Mouse (Mus musculus): ENCODE results near the gene Ppp1r9b. TPM values are rescaled to one million over a fixed set of nuclear protein-coding genes. Genes with fewer than 3 reads are reported as not detected.

Ppp1r9b gene
- polyA plus RNA-seq, 1 experiment from 2014 or later, result 14.4 TPM

GRCm38 (mm10) chr11:94985140-94985539, 5.7 kb upstream of the Ppp1r9b start:
- DNase-seq (ENCODE audit: low spot score) (peak; percentile 38), ATAC-seq (ENCODE audit: insufficient number of reproducible peaks, low FRiP score, low TSS enrichment, low read depth) (no peak)
- no peak overlapping the region for H3K9ac ChIP-seq (ENCODE audit: low read length)
- no peaks in the 10 kb centered on the region for H3K36me3 ChIP-seq (ENCODE audit: control insufficient read depth, insufficient read depth, low read length)
- H3K27ac ChIP-seq (replicated peaks; ENCODE audit: low read depth, low read length), result no peak overlapping the region
- WGBS, result 49% methylated on average over 1 of the region's 1 CpGs
- H3K9me3 ChIP-seq (ENCODE audit: control insufficient read depth, low read length), result no peaks in the 10 kb centered on the region
- no peak overlapping the region for H3K4me3 ChIP-seq (ENCODE audit: low read depth, low read length)
- H3K4me2 ChIP-seq (ENCODE audit: low read depth, severe bottlenecking), result no peak overlapping the region
- no peaks in the 10 kb centered on the region for H3K27me3 ChIP-seq (ENCODE audit: control insufficient read depth, insufficient read depth, low read length)
- peaks cover 14% of the 10 kb centered on the region for H3K4me1 ChIP-seq (ENCODE audit: control insufficient read depth, insufficient read depth, low read length)

GRCm38 (mm10) chr11:94985822-94986221, 5.0 kb upstream of the Ppp1r9b start:
- ATAC-seq (ENCODE audit: insufficient number of reproducible peaks, low FRiP score, low TSS enrichment, low read depth) (no peak), DNase-seq (ENCODE audit: low spot score) (no peak)
- Histone ChIP-seq H3K27ac (replicated peaks; ENCODE audit: low read depth, low read length) (no peak overlapping the region), H3K36me3 (ENCODE audit: control insufficient read depth, insufficient read depth, low read length) (no peaks in the 10 kb centered on the region), H3K27me3 (ENCODE audit: control insufficient read depth, insufficient read depth, low read length) (no peaks in the 10 kb centered on the region), H3K9me3 (ENCODE audit: control insufficient read depth, low read length) (no peaks in the 10 kb centered on the region), H3K4me3 (ENCODE audit: low read depth, low read length) (no peak overlapping the region), H3K4me2 (ENCODE audit: low read depth, severe bottlenecking) (no peak overlapping the region), H3K4me1 (ENCODE audit: control insufficient read depth, insufficient read depth, low read length) (peaks cover 20% of the 10 kb centered on the region), H3K9ac (ENCODE audit: low read length) (no peak overlapping the region)
- WGBS, result 79% methylated on average over 5 of the region's 5 CpGs

- Histone ChIP-seq H3K4me2 (ENCODE audit: low read depth, severe bottlenecking) (no peak overlapping the region), H3K4me1 (ENCODE audit: control insufficient read depth, insufficient read depth, low read length) (peaks cover 20% of the 10 kb centered on the region), H3K4me3 (ENCODE audit: low read depth, low read length) (no peak overlapping the region), H3K27me3 (ENCODE audit: control insufficient read depth, insufficient read depth, low read length) (no peaks in the 10 kb centered on the region), H3K9me3 (ENCODE audit: control insufficient read depth, low read length) (no peaks in the 10 kb centered on the region), H3K36me3 (ENCODE audit: control insufficient read depth, insufficient read depth, low read length) (no peaks in the 10 kb centered on the region), H3K27ac (replicated peaks; ENCODE audit: low read depth, low read length) (no peak overlapping the region), H3K9ac (ENCODE audit: low read length) (no peak overlapping the region)
- no peak for ATAC-seq (ENCODE audit: insufficient number of reproducible peaks, low FRiP score, low TSS enrichment, low read depth)
- 77% methylated on average over 2 of the region's 2 CpGs for WGBS
- DNase-seq (ENCODE audit: low spot score), result no peak
These were observed 4.4 kb upstream of the Ppp1r9b start for GRCm38 (mm10) chr11:94986435-94986834.

GRCm38 (mm10) chr11:94987341-94987740, 3.5 kb upstream of the Ppp1r9b start:
- no peak overlapping the region for H3K9ac ChIP-seq (ENCODE audit: low read length)
- H3K4me3 ChIP-seq (ENCODE audit: low read depth, low read length), result no peak overlapping the region
- no peak overlapping the region for H3K27ac ChIP-seq (replicated peaks; ENCODE audit: low read depth, low read length)
- no peaks in the 10 kb centered on the region for H3K9me3 ChIP-seq (ENCODE audit: control insufficient read depth, low read length)
- no peaks in the 10 kb centered on the region for H3K36me3 ChIP-seq (ENCODE audit: control insufficient read depth, insufficient read depth, low read length)
- DNase-seq (ENCODE audit: low spot score) (no peak), ATAC-seq (ENCODE audit: insufficient number of reproducible peaks, low FRiP score, low TSS enrichment, low read depth) (no peak)
- peaks cover 22% of the 10 kb centered on the region for H3K4me1 ChIP-seq (ENCODE audit: control insufficient read depth, insufficient read depth, low read length)
- WGBS, result 63% methylated on average over 6 of the region's 6 CpGs
- H3K27me3 ChIP-seq (ENCODE audit: control insufficient read depth, insufficient read depth, low read length), result no peaks in the 10 kb centered on the region
- H3K4me2 ChIP-seq (ENCODE audit: low read depth, severe bottlenecking), result no peak overlapping the region

- Histone ChIP-seq H3K9ac (ENCODE audit: low read length) (no peak overlapping the region), H3K4me3 (ENCODE audit: low read depth, low read length) (no peak overlapping the region), H3K27me3 (ENCODE audit: control insufficient read depth, insufficient read depth, low read length) (no peaks in the 10 kb centered on the region), H3K4me1 (ENCODE audit: control insufficient read depth, insufficient read depth, low read length) (peaks cover 27% of the 10 kb centered on the region), H3K9me3 (ENCODE audit: control insufficient read depth, low read length) (no peaks in the 10 kb centered on the region), H3K27ac (replicated peaks; ENCODE audit: low read depth, low read length) (no peak overlapping the region), H3K4me2 (ENCODE audit: low read depth, severe bottlenecking) (no peak overlapping the region), H3K36me3 (ENCODE audit: control insufficient read depth, insufficient read depth, low read length) (no peaks in the 10 kb centered on the region)
- DNase-seq (ENCODE audit: low spot score) (no peak), ATAC-seq (ENCODE audit: insufficient number of reproducible peaks, low FRiP score, low TSS enrichment, low read depth) (no peak)
- WGBS, result 71% methylated on average over 8 of the region's 8 CpGs
These were observed 3.0 kb upstream of the Ppp1r9b start for GRCm38 (mm10) chr11:94987851-94988250.

GRCm38 (mm10) chr11:94988780-94989561, 1.9 kb upstream of the Ppp1r9b start:
- Histone ChIP-seq H3K9ac (ENCODE audit: low read length) (peak overlapping the region; percentile 71), H3K9me3 (ENCODE audit: control insufficient read depth, low read length) (no peaks in the 10 kb centered on the region), H3K36me3 (ENCODE audit: control insufficient read depth, insufficient read depth, low read length) (no peaks in the 10 kb centered on the region), H3K4me3 (ENCODE audit: low read depth, low read length) (peak overlapping the region; percentile 42), H3K4me2 (ENCODE audit: low read depth, severe bottlenecking) (peak overlapping the region; percentile 96), H3K4me1 (ENCODE audit: control insufficient read depth, insufficient read depth, low read length) (peaks cover 38% of the 10 kb centered on the region), H3K27me3 (ENCODE audit: control insufficient read depth, insufficient read depth, low read length) (no peaks in the 10 kb centered on the region), H3K27ac (replicated peaks; ENCODE audit: low read depth, low read length) (peak overlapping the region; percentile 71)
- WGBS, result 19% methylated on average over 10 of the region's 10 CpGs
- DNase-seq (ENCODE audit: low spot score) (no peak), ATAC-seq (ENCODE audit: insufficient number of reproducible peaks, low FRiP score, low TSS enrichment, low read depth) (no peak)

GRCm38 (mm10) chr11:94989562-94990017, 1.2 kb upstream of the Ppp1r9b start:
- peak overlapping the region; percentile 96 for H3K4me2 ChIP-seq (ENCODE audit: low read depth, severe bottlenecking)
- H3K27ac ChIP-seq (replicated peaks; ENCODE audit: low read depth, low read length), result peak overlapping the region; percentile 71
- H3K4me1 ChIP-seq (ENCODE audit: control insufficient read depth, insufficient read depth, low read length), result peaks cover 45% of the 10 kb centered on the region
- H3K9me3 ChIP-seq (ENCODE audit: control insufficient read depth, low read length), result no peaks in the 10 kb centered on the region
- ATAC-seq (ENCODE audit: insufficient number of reproducible peaks, low FRiP score, low TSS enrichment, low read depth) (peak; percentile 63), DNase-seq (ENCODE audit: low spot score) (peak; percentile 90)
- WGBS, result 0% methylated on average over 12 of the region's 12 CpGs
- H3K36me3 ChIP-seq (ENCODE audit: control insufficient read depth, insufficient read depth, low read length), result no peaks in the 10 kb centered on the region; the same call in 1 of the 2 replicates
- H3K4me3 ChIP-seq (ENCODE audit: low read depth, low read length), result peak overlapping the region; percentile 42
- H3K27me3 ChIP-seq (ENCODE audit: control insufficient read depth, insufficient read depth, low read length), result no peaks in the 10 kb centered on the region
- H3K9ac ChIP-seq (ENCODE audit: low read length), result peak overlapping the region; percentile 71

GRCm38 (mm10) chr11:94990102-94990748, 610 bp upstream of the Ppp1r9b start:
- WGBS, result 49% methylated on average over 6 of the region's 6 CpGs
- peak overlapping the region; percentile 96 for H3K4me2 ChIP-seq (ENCODE audit: low read depth, severe bottlenecking)

More at GRCm38 (mm10) chr11:94990102-94990748, 610 bp upstream of the Ppp1r9b start:
- Histone ChIP-seq H3K4me3 (ENCODE audit: low read depth, low read length) (peak overlapping the region; percentile 95), H3K27me3 (ENCODE audit: control insufficient read depth, insufficient read depth, low read length) (no peaks in the 10 kb centered on the region), H3K27ac (replicated peaks; ENCODE audit: low read depth, low read length) (peak overlapping the region; percentile 89), H3K4me1 (ENCODE audit: control insufficient read depth, insufficient read depth, low read length) (peaks cover 51% of the 10 kb centered on the region), H3K9ac (ENCODE audit: low read length) (peak overlapping the region; percentile 93), H3K9me3 (ENCODE audit: control insufficient read depth, low read length) (no peaks in the 10 kb centered on the region), H3K36me3 (ENCODE audit: control insufficient read depth, insufficient read depth, low read length) (peaks cover 2% of the 10 kb centered on the region; the same call in 1 of the 2 replicates)
- DNase-seq (ENCODE audit: low spot score) (no peak), ATAC-seq (ENCODE audit: insufficient number of reproducible peaks, low FRiP score, low TSS enrichment, low read depth) (no peak)
